Mouse (Mus musculus): ENCODE data around the gene Cacna1s. TPM values are rescaled to one million over a fixed set of nuclear protein-coding genes. Genes with fewer than 3 reads are reported as not detected.

The Cacna1s gene
- 0.44 and 1.8 TPM in 2 replicates for polyA plus RNA-seq (2012; rRNA removed)

GRCm38 (mm10) chr1:136052547-136052946, at the start of gene Cacna1s:
Gene Cacna1s, plus strand, starts transcription at chr1:136052750.

DNA sequence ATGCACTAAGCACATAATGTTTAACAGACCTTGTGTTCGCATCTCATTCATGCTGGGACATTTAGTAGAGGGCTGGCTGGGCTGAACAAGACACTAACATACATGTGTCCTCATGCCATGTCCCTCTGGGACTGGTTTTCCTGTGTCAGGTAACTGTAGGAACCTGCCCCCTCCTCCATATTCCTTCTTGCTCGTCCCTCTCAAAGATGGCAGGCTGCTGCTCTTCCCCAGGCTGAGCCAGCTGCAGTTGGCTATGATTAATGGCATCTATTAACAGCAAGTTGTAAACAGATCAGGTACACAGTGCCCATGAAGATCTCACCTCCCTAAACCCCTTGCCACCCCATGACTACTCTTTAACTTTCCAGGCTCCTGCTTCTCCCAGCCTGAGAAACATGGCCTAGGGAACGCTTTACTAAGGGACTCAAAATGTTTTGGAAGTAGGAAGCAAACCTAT, 46.2 kb upstream of the Cacna1s start, which contains the start of gene Igfn1:
Gene Igfn1, minus strand, starts transcription at position 51 of the 457 bp plus-strand sequence.

GRCm38 (mm10) chr1:136007211-136008158, 45.1 kb upstream of the Cacna1s start, which contains the start of gene Tmem9:
Gene Tmem9, plus strand, starts transcription at chr1:136008150.

DNA sequence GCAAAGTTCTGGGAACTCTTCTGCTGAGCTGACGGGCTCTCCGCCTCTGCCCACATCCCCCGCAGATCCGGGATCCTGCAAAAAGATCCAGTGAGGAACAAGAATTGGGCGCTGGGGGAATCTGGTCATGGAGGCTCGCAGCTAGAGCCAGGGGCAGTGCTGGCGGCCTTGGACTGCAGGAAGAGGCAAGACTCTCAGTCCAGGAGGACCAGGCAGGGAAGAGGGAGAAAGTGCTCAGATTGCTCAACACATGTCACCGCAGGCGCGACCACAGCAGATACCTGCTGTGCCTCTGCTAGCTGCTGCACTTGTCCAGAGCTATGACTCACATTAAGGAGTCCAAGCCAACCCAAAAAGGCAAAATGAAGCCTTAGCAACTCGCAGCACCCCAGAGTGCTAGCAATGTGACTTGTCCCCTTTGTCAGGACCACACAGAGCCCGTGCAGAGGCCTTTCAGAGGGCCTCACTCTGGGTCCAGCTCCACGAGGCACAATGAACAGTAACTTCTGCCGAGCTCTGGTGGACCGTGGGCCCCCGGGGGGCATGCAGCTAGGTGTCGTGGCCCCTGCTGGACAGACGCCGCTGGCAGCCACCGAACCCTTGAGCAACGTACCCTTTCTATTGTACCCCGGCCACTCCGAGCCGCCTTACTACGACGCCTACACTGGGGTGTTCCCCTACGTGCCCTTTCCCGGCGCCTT, 2.1 kb upstream of the Cacna1s start, which contains the start of gene Ascl5:
Gene Ascl5, plus strand, starts transcription at position 493 of the 701 bp plus-strand sequence.

DNA sequence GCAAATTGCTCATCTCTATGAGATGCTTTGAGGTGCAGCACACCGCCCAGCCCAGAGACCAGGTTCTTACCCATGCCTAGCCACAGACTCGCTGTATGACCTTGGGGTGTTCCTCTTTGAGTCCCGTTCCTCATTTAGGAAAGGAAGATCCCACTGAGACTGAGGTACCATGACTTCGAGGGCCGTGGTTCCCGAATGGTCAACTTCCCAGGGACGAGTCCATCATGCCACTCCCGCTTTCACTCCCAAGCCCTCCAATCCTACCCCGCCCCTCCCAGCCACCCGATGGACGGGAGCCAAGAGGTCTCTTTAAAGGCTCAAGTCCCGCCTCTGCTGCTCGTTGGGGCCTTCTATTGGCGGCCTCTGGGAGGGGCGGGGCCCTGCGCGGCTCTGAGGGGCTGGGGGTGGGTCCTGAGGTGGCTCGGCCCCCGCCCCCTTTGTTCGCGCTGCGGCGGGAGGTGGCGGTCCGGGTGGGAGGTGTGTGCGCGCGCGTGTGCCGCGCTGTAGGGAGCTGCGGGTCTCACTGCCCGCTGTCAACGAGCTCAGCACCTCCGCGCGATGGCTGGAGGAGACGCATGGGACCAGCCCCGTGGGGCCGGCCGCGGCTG, 78.5 kb downstream of the Cacna1s start, which contains the start of gene Kif21b:
Gene Kif21b, plus strand, starts transcription at position 439 of the 608 bp plus-strand sequence.

Other genes with a start within 250 kb of the Cacna1s start
- gene Lad1, start 234.2 kb upstream of the Cacna1s start, polyA plus RNA-seq (2012; rRNA removed), result 0.63 and 0.66 TPM in 2 replicates
- 0.67 and 3.2 TPM in 2 replicates for gene Tnnt2, start 216.4 kb upstream of the Cacna1s start, polyA plus RNA-seq (2012; rRNA removed)
- gene Pkp1, start 133.5 kb upstream of the Cacna1s start, polyA plus RNA-seq (2012; rRNA removed), result 0.09 and 1.7 TPM in 2 replicates
- 0.07 and 0.08 TPM in 2 replicates for gene Igfn1, start 46.4 kb upstream of the Cacna1s start, polyA plus RNA-seq (2012; rRNA removed)
- 131 and 150 TPM in 2 replicates for gene Tmem9, start 44.6 kb upstream of the Cacna1s start, polyA plus RNA-seq (2012; rRNA removed)
- 0.35 and 0.40 TPM in 2 replicates for gene Ascl5, start 1.9 kb upstream of the Cacna1s start, polyA plus RNA-seq (2012; rRNA removed)
- 97.3 and 121 TPM in 2 replicates for gene Kif21b, start 78.6 kb downstream of the Cacna1s start, polyA plus RNA-seq (2012; rRNA removed)
- 0.26 and 0.44 TPM in 2 replicates for gene Mroh3, start 160.1 kb downstream of the Cacna1s start, polyA plus RNA-seq (2012; rRNA removed)
- 4.4 and 5.0 TPM in 2 replicates for gene Inava, start 181.5 kb downstream of the Cacna1s start, polyA plus RNA-seq (2012; rRNA removed)
- 5.5 and 6.6 TPM in 2 replicates for gene Gpr25, start 208.1 kb downstream of the Cacna1s start, polyA plus RNA-seq (2012; rRNA removed)

Measured in central nervous system, embryonic 18 days (tissue).